Mouse (Mus musculus) ovary, postnatal 36 days (tissue): ENCODE results near the gene Nkx6-2.
A peak's percentile ranks its signal among the peaks of the same experiment; 100 is the strongest.

Experiments used
- DNase-seq: peaks from one replicate; pipeline ENCODE4 v3.0.0; 2022; ENCODE audit warnings: low spot score, mixed read lengths

Gene Nkx6-2

DNA sequence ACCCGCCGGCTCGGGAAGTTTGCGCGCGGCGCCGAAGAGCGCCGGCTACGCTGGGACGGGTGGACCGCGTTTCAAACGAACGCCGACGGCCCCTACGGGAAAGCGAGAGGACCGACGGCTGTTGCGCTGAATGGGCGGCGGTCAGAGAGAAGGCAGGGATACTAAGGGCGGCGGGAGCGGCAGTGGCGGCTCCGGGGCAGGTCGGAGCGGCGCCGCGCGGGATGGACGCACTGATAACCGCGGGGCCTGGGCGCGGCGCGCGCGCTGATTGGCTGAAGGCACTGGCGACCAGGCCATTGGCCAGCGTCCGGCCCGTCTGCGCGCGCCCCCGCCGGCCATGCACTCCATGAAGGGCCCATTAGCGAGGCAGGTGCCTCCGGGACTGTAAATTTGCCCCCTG, at the start of gene Nkx6-2:
TSS of gene Nkx6-2 (minus strand) at position 203 of the 400 bp plus-strand sequence.
- DNase-seq: peak; percentile 59

DNA sequence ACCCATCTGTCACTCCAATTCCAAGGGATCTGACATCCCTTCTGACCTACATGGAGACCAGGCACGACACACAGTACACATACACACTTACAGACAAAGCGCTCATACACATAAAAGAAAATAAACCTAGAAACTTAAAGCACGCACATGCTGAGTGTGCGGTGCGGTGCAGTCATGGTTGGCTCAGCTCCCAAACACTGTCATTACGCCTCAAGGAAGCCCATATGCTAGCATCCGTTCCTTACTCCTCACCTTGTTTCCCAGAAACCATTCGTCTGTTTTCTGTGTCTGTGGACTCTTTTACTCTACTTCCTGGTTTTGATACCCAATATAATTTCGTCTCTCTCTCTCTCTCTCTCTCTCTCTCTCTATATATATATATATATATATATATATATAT, 42.6 kb upstream of the Nkx6-2 start:
- DNase-seq: no peak

DNA sequence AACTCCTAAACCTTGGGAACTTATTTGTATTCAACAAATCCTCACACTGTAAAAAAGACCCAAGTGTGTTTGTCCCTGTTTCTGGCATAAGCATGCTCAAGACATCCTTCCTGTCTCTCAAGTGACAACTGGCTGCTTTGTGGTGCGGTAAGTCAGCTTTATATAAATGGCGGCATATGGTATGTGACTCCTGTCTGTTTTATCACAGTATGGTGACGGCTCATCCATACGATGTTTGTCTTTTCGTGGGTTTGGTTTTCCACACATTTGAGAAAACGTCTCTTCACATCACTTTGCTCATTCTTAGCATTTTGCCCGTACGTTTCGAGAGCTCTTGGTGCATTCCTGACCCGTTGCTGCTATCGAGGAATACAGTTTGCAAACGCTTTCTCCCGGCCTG, 40.0 kb upstream of the Nkx6-2 start:
- DNase-seq: no peak

DNA sequence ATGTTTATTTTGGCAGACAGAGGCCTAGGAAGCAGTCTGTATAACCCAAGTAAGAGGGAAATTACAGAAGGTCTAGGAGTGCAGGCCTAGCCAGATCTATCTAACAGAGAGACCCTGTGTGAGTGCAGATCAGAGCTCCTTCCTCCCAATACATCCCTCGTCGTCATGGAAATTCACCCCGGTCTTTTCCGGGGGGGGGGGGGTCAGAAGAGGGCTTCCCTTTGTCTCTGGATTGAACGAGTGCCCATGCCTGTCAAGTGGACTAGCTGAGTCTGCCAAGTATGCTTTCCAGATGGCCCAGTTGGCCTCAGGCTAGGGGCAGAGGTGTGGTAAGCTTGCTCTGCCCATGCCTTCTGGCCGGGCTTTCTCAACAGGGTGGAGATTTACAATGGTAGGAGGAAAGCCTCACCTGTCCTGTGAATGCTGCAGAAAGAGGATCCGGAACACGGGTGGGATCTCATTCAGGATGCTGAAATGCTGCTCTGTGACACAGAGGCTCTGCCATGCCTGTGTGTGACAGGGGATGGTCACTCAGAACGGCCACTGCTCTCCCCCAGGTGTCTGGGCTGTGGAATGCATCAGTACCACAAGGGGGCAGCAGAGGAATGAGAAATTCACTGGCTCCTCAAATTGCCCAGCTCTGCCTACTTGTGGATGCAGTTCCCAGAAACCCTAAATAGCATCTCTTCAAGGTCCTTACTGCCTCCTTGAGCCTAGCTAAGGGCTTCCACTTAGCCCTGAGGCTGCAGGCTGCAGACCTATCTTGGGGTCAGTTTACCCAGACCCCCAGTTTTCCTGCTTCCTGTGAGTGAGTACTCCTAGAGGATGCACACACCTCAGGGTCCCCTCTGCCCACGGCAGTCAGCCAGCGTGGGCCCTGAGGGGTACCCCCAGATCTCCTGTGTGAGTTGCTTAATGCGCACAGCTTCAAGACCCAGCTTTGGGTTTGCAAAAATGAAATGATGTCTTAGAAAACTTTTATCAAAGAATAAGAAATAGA, 33.5 kb upstream of the Nkx6-2 start:
- peak; percentile 46 for DNase-seq

DNA sequence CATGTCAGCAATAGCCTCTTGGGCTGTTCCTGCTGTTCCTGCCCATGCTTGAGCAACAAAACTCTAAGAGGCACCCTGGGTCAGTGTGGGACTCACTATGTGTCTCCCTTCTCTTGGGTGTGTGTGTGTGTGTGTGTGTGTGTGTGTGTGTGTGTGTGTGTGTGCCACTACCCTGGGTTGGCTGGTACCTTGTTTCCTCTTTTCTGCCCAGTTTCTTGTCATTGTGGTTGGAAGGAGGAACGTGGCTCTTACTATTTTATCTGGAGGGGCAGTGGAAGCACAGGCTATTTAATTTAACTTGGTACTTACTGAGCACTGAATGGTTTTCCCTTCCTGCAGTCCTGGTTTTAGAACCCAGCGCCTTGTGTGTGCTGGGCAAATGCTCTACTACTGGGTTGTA, 27.7 kb upstream of the Nkx6-2 start:
- no peak for DNase-seq

DNA sequence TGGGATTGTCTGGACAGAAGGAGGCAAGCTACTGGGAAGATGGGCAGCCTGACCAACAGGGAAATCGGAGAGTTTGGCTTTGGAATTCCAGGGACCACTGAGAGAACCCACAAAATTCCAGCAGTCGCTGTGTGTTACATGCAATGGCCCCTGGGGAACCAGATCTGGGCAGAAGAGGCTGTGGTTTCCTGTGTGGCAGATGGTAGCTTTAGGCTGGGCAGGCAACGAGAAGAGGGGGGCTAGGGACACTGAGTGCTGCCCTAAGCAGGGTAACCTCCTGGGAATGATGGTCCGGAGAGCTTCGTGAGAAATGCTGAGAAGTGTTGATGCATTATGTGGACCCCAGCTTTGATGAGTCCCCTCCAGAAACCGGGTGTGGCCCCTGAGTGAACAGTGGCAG, 13.3 kb upstream of the Nkx6-2 start:
- DNase-seq: no peak

DNA sequence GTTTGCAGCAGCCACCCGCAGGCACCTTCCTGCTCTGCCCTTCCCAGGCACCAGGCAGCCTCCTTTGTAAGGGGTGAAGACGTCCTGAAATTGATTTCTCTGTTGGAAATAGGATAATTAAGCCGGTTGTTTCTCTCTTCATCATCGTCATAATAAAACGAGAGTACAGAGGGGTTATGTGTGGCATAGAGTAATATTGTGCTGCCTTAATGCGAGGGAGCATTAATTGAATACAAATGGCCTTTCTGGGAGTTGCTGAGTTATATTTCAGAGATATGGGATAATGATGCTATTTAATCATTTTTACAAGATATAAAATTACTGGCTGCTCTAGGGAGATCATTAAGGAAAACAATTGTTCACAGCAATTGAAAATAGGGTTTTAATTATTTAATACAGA, 12.7 kb upstream of the Nkx6-2 start:
- DNase-seq: no peak

DNA sequence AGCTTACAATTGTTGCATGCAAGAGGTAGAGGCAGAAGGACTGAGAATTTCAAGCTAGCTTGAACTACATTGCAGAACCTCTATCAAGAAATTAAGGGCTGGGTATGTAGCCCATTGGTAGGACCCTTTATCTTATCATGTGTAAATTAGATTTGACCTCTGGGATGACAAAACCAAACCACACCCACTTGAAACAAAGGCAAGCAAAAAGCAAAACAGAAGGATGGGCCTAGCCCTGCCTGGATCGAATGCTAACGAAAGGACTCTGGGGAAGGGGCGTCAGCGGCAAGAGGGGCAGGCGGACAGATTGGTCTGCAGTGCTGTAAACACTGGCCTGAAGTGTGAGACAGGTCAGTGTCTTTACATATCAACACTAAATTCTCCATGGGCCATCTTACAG, 8.7 kb upstream of the Nkx6-2 start:
- DNase-seq: no peak

DNA sequence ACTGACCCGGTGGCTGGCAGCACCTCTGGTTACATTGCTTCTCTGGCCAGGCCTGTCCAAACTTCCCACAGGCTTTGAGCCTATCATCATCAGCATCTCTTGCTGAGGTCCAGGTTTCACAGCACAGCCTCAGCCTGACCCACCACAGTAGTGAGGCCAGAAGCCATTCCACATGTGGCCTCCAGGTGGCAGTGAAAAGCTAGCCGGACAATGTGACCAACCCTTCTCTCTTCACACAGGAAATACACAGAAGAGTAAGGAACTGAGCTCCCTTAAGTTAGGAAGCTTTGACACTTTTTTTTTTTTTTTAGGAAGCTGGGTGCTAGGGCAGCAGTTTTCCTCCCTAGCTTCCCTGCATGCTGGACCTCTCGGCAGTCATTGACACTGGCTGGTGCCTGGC, 7.7 kb upstream of the Nkx6-2 start:
- DNase-seq: peak; percentile 27

DNA sequence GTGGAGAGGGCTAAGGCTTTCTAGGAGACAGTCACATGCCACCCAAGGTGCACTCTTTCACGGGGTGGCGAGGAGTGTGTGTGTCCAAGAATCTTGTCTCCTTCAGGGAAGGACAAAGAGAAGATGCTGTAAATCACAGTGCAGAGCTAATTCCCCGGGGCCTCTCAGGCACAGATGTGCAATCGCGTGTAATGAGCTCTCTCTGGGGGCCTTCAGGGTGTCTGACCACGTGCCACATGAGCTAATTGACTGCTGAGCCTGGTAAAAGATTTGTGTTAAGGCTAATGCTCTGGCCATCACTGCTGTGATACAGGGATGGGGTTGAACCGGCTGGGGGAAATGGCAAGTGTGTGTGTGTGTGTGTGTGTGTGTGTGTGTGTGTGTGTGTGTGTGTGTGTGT, 5.3 kb upstream of the Nkx6-2 start:
- no peak for DNase-seq

DNA sequence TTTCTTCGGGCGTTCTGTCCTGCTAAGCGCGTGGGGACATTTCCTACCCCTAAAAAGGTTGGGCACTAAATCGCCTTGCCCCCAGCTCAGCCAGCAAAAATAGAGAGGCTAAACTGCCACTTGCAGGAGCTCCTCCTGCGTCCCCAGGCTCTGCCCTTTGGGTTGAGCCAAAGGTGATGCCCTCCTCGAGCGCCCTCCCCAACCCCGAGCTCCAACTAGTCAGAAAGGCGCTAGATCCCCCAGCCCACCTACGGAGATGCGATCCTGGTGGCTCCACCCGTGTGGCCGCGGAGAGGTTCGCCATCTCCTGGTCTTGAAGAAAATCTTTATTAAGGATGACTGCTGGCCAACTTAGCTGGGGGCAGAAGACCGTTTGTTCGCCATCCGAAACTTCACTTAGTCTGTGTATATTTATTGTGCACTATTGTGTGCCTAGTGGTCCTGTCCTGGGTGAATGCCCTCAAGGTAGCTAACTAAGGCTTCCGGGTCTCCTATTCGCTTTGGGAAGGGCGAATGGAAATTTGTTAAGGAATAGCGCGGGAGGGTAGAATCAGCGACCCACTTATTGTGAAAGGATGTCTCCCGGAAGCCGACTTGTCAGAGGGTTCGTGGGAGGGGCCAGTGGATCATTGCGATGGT, 2.7 kb upstream of the Nkx6-2 start:
- DNase-seq: no peak

DNA sequence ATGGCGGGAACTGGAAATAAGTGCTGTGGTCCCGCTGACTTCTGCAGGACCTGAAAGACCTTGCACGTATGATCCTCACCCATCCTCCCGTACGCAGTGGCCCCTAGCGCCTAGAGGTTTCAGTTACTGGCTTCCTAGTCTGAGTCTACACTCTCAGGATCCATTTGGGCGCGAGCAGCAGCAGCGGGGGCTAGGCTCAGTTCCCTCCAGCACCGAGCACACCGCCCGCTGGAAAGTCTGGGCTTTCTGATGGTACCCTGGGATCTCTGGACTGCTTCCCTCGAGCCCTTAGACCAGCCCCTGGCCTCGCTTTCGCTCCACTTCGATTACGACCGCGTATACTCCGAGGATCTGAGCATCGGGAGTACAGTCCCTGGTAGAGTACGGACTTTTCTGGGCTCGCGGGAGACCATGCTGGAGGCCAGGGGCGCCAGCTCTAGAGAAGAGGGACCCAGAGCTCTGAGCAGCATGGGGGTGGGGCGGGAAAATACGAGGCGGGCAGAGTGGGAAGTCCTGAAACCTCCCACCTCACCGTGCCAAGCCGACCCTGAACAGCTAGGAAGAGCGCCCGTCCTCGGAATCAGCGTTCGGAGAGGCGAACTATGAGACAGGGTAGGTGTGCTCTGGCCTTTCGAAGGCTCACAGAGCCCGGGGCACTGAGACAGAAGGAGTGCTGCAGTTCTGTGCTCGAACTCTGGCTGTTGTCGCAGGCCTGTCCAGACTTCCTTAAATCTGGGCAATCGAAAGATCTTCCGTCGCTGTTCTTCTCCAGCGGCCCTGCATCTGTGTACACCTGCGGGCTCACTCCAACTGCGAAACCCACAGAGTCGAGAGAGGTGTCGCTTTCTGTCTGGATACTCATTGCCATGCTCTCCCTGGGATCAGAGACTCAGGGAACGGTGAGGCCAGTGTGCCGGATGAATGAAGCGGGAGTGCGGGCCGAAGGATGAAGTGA, 1.9 kb upstream of the Nkx6-2 start:
- no peak for DNase-seq

DNA sequence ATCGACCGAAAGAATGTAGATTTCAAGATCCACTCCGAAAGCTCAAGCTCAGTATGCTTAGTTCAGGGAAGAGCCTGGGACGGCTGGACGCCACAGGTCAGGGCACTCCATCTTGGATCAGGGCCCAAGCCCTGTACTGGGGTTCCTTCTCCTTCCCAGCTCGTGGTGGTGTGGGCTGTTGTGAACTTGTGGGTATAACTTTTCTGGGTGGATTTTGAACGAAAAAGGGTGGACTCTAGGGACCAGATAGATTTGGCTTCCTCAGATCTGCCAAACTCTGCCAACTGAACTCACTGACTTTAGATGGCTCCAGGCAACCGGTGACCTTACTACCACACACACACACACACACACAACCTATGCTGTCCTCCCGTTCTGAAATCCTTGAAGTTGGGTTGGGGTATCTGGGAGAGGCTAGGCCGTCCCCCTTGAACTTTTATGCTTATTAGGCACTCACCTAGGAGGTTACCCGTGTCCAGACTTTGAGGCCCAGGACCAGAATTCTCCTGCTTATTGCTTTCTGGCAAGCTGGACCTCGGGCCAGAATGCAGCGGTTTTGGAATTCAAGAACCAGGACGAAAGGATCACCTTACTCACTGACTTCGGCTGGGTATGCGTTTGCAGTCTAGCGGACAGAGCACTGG, 619 bp upstream of the Nkx6-2 start:
- DNase-seq: no peak

DNA sequence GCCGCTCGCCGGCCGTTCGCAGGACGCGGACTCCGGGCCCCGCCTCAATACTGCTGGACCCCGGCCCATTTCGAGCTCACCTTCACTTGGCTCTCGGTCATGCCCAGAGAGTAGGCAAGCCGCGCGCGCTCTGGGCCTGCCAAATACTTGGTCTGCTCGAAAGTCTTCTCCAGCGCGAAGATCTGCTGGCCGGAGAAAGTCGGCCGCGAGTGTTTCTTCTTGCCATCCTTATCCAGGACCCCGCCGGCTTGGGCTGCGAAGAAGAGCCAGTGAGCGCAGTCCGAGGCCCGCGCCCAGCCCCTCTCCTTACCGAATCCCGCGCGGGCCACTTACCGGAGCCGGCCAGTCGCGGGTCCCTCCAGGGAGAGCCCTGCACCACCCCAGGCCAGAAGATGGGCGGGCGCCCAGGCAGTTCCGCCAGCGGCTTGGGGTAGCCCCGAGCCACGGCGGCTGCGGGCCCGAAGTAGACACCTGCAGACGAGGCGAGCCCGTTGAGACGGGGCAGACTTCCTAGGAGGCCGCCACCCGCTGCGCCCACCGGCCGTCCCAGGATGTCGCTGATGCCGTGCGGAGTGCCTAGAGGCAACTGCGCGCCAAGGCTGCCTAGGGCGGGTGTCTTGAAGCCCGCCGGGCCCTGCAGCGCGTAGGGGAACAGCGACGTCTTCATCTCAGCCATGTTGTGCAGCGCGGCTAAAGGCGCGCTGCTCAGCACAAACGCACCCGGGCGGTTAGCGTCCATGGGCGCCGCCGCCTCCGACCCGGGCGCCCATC, 611 bp downstream of the Nkx6-2 start:
- DNase-seq: peak; percentile 27

DNA sequence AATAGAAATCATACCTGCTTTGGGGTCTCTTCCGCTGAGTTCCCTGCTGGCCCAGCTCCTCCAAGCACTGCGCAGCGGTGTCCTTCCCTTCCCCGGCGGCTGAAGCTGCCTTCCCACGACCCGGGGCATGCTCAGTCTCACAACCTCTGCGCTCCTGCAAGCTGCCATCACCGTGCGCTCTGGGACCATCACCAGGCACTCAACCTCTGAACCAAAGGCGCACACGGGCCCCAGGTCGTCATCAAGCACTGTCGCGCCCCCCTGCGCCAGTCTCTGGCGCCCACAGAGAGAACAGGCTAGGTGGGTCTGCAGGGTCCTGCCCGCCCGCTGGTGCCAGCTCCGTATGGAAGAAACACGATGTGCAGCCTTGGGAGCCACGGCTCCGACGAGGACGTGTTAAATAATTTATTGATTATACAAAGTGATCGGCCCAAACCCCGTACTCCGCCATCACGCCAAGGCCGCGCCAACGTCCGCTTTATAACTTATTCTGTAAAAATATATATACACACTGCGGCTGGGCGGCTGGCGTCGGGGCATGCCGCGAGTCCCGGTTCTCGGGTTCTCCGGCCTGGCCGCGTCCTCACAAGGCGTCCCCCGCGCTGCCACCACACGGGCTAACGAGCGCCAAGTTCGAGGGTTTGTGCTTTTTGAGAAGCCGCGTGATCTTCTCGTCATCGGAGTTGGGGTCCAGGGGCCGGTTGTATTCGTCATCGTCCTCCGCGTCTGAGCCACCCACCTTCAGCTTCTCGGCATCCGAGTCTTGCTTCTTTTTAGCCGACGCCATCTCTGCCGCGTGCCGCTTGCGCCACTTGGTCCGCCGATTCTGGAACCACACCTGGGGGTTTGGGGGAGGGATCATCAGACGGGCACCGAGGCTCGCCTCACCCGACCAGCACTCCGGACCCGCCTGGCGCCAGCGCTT, 1.5 kb downstream of the Nkx6-2 start:
- DNase-seq: no peak

DNA sequence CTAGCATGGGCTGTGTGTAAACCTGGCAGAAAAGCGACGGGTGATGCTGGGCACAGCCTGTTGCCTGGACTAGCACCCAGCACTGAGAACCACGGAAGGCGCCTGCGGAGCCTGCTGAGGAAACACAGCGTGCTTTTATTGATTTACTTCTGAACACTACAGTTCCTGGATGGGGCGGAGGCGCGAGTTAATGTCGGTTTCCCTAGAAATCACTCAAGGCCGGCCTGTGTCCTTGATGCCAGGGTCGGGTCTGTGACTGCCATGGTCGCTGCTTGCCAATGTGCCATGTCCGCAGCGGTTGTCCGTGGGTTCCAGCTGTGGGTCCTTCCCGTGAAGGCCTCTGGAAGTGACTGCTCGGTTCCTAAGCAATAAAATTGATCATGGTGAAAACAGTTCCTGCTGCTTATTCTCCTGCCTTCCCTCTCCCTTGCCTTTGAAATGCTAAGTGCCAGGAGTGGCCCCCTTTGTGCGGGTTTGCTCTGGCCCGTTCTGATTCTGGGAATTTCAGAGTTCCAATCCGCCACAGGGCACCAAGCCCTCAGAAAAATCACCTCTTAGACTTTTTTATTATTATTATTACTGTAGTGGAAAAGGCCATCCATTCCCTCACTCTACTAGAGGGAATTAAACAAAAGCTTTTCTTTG, 3.2 kb downstream of the Nkx6-2 start:
- DNase-seq: no peak

DNA sequence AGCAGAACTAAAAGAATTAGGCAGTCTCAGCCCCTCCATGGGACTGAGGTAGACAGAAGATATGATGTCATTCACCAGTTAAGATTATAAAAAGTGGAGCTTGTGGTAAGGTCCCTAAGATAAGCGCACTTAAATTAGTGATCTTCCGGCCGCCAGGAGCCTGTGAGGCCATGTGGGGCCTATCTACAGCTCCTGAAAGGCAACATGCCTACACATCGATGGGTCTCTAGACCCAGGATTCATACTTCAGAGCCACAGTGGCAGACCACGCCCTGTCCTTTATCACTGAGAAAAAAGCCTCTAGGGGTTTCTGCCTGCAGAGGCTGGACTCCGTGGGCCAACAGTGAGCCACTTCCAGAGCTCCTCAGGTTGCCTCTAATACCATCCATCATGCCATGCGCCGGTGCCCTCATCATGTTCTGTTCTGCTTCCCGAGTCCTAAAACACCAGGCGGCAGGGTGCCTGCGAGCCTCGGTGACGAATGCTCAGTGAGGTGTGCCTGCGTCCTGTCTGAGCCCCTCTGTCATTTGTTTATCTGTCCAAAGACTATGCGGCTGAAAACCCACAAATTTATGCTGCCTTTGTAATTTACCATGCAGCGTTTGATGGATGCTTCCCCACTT, 6.4 kb downstream of the Nkx6-2 start:
- no peak for DNase-seq

DNA sequence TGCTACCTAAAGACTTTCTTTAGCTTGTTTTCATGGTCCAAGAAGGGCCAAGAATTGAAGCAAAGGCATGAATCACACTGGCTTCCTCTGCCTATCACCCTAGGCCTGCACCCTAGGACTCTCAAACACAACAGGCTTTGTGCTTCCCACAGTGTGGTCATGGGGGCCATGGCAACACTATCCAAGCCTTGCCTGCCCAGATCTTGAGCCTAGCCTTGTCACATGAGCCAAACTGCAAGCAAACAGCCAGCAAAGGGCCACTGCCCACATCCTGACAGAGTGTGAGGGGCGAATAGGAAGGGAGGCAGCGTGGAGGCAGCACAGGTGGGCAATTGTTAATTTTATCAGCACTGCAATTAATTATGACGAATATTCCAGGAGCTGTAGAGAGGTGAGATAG, 9.9 kb downstream of the Nkx6-2 start:
- no peak for DNase-seq

DNA sequence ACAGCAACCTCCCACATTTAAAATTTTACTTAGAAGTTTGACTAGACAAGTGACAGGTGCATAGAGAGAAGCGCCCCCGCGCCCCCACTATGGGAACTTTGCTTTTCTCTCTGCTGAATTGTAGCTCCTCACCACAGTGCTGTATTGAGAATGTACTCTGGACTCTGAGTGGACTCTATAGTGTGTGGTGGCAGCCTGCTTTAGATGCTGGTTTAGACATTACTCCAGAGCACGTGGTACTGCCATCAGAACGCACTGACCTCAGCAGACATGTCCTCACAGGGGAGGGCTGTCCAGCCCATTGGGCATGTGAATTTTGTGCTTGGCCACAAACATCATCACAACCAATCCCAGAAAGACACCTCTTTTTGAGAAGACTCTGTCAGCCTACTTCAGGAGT, 11.8 kb downstream of the Nkx6-2 start:
- DNase-seq: no peak
